Mouse (Mus musculus) embryonic fibroblast, embryonic 13.5 days (primary cell): ENCODE results near the gene H2-T23.

ENCODE experiments used
- CTCF ChIP-seq: IDR thresholded peaks from 2 replicates; pipeline ENCODE4 v1.5.1; 2011; ENCODE audit warnings: mild to moderate bottlenecking, control low read depth, low read length, moderate library complexity, borderline replicate concordance; ENCODE audit not compliant: insufficient read depth
- POLR2A ChIP-seq: IDR thresholded peaks from 2 replicates; pipeline ENCODE4 v1.6.1; 2011; ENCODE audit warnings: low read depth, mild to moderate bottlenecking, control low read depth, low read length, moderate library complexity

DNA sequence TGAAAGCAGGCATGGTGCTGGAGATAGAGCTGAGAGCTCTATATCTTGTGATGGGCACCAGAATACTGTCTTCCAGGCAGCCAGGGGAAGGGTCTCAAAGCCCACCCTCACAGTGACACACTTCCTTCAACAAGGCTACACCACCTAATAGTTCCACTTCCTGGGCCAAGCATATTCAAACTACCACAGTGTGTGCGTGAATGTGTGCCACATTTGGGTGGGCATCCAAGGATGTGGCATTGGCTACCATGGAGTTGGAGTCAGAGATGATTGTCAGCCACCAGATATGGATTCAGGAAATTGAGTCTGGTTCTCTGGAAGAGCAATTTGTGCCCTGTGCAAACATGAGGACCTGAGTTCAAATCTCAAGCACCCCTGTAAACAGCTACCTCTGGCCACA lies 11.3 kb downstream of the H2-T23 start:
- TF ChIP-seq CTCF, result no peak
- no peak for TF ChIP-seq POLR2A
